Mouse (Mus musculus): ENCODE measurements around the gene Pde4d. TPM values are rescaled to one million over a fixed set of nuclear protein-coding genes. Genes with fewer than 3 reads are reported as not detected.
A peak's percentile ranks its signal among the peaks of the same experiment; 100 is the strongest.

The Pde4d gene
- total RNA-seq, 2 experiments from 2014 or later = 108 to 120 TPM

DNA sequence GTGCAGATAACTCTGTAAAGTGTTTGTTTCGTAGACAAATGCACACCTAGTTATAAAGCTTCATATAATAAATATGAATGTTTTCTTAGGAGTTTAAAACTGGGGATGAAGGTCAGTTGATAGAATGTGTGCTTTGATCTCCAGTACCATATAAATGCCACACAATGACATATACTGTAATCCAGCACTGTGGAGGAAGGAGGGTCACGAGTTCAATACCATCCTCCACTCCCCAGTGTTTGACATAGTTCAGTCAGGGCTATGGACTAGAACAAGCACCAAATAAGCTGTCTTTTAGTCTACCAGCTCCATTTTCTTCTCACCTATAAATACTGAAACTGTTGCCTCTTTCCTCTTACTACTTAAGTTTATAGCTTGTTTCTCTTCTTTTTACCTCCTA lies 1357.3 kb downstream of the Pde4d start:
- intact Hi-C loops (cut with DNase I) = no loop called here
- DNase-seq (ENCODE audit: extremely low spot score in 1 of 2, low spot score in 2 of 2) = no peak

DNA sequence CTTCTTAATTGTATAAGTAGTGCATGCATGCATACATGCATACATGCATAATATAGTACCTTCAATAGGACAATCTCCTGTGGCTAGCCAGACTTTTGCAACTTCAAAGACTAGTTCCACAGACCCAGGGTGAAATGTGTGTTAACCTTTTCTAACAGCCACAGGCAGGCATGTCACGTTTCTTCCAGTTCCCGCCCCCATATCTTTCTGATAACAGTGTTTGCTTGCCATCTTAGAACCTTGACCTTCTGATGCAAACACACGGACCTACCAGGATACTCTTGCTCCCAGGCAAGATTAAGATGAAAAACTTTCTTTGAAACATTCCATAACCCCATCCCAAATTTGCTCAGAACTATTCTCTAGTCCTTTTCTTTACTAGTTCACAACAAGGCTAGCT lies 1357.7 kb downstream of the Pde4d start:
- no peak for DNase-seq (ENCODE audit: extremely low spot score in 1 of 2, low spot score in 2 of 2)
- intact Hi-C loops (cut with DNase I) = no loop called here

DNA sequence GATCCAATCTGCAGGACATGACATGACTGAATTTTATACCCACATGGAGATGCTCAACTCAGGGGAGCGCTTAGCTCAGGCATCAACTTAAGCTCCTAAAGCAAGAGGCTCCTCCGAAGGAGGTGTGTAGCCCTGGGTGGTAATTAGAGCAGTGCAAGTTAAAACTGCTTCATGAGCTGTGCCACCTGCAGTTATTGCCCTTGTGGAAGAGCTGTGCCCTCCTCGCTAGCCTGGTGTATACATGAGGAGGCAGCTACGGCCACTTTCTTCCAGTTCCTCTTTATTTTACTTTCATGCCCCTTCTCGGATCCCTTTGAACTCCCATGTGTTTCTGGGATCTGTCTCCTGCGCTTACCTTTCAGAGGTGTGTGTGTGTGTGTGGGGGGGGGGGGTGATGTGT lies 1358.3 kb downstream of the Pde4d start:
- intact Hi-C loops (cut with DNase I) = no loop called here
- DNase-seq (ENCODE audit: extremely low spot score in 1 of 2, low spot score in 2 of 2) = no peak

- intact Hi-C loops (cut with DNase I) = no loop called here
- no peak for DNase-seq (ENCODE audit: extremely low spot score in 1 of 2, low spot score in 2 of 2)
Observed at GRCm38 (mm10) chr13:109808946-109809345, 1359.2 kb downstream of the Pde4d start.

DNA sequence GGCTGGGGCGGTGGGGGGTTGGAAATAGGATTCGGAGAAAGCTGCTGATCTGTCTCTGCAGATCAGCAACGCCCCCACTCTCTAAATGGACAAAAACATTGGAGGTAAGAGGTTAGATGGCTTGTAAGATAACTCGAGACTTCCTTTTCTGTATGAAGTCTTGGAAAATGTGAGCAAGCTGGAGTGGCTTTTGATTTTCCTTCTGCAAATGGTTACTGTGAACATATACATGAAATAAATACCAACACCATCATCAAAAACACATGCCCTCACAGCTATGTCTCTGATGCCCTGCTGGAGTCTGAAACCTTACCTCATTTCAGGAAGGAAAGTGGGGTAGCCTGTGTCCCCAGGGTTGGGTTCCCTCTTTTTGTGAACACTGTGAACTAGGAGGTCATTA lies 1359.9 kb downstream of the Pde4d start:
- intact Hi-C loops (cut with DNase I) = no loop called here
- no peak for DNase-seq (ENCODE audit: extremely low spot score in 1 of 2, low spot score in 2 of 2)

GRCm38 (mm10) chr13:109813924-109814323 lies 1364.2 kb downstream of the Pde4d start:
- intact Hi-C loops (cut with DNase I) = no loop called here
- DNase-seq (ENCODE audit: extremely low spot score in 1 of 2, low spot score in 2 of 2) = no peak

- DNase-seq (ENCODE audit: extremely low spot score in 1 of 2, low spot score in 2 of 2) = no peak
- intact Hi-C loops (cut with DNase I) = no loop called here
Observed at GRCm38 (mm10) chr13:109819071-109819470, 1369.3 kb downstream of the Pde4d start.

DNA sequence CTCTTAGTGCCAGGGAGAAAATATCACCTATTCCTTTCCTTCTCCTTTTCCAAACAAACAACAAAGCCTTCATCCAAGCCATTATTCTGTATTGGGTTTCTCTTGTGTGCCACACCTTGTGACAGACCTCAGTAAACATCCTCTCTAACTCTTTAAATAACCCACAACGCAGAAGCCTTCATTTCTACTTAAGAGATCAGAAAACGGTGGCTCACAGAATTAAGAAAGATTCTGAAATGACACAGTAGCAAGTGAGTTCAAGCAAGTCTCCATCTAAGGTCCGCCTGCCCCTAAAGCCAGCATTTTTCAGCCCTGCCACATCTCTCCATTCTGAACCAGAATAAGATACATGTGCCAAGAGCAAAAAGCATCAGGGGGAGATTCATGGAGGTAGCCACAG lies 1370.4 kb downstream of the Pde4d start:
- no peak for DNase-seq (ENCODE audit: extremely low spot score in 1 of 2, low spot score in 2 of 2)
- intact Hi-C loops (cut with DNase I) = loop anchor here (5.0 kb wide), 1 partner anchor 82 kb away; no protein-coding TSS in a partner anchor

- DNase-seq (ENCODE audit: extremely low spot score in 1 of 2, low spot score in 2 of 2) = no peak
- intact Hi-C loops (cut with DNase I) = loop anchor here (5.0 kb wide), 1 partner anchor 81 kb away; no protein-coding TSS in a partner anchor
Observed at GRCm38 (mm10) chr13:109820866-109821265, 1371.1 kb downstream of the Pde4d start.

- DNase-seq (ENCODE audit: extremely low spot score in 1 of 2, low spot score in 2 of 2) = no peak
- intact Hi-C loops (cut with DNase I) = loop anchor here (5.0 kb wide), 1 partner anchor 80 kb away; no protein-coding TSS in a partner anchor
Observed at GRCm38 (mm10) chr13:109821725-109822412, 1372.1 kb downstream of the Pde4d start.

DNA sequence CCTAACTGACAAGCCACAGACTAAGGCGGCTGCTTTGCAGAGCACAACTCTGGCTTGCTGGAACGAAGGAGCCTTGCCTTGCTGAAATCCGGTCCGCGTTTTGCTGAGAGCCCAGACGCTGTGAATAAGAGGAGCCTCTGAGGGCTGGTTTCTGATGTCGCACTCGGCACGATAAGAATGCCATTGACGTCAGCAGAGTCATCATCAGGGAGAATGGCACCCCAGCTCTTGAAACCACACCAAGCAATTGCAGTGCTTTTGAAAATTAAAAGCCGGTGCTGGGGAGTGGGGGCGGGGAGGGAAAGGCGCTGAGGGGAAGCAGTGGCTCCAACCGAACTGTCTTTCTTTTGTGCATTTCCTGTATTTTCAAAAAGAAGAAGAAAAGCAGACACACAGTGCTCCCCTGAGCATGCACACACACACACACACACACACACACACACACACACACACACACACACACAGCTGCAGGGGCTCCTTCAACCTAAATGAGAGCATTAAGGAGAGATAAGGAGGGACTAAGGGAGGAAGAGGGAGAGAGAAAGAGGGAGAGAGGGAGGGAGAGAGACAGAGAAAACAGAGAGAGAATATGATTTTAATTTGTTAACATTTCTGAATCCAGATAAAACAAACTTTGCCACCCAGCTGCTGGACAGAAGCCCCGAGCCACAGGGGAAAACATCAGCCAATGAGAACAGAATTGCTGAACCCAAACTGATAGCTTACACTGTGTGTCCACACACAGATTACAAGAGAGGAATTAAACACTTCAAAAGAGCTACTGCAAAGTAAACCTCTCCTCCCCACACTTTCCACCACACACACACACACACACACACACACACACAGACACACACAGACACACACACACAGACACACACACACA lies 1372.9 kb downstream of the Pde4d start:
- intact Hi-C loops (cut with DNase I) = loop anchor here (5.0 kb wide), 1 partner anchor 80 kb away; no protein-coding TSS in a partner anchor
- DNase-seq (ENCODE audit: extremely low spot score in 1 of 2, low spot score in 2 of 2) = peak; percentile 93 to 94

DNA sequence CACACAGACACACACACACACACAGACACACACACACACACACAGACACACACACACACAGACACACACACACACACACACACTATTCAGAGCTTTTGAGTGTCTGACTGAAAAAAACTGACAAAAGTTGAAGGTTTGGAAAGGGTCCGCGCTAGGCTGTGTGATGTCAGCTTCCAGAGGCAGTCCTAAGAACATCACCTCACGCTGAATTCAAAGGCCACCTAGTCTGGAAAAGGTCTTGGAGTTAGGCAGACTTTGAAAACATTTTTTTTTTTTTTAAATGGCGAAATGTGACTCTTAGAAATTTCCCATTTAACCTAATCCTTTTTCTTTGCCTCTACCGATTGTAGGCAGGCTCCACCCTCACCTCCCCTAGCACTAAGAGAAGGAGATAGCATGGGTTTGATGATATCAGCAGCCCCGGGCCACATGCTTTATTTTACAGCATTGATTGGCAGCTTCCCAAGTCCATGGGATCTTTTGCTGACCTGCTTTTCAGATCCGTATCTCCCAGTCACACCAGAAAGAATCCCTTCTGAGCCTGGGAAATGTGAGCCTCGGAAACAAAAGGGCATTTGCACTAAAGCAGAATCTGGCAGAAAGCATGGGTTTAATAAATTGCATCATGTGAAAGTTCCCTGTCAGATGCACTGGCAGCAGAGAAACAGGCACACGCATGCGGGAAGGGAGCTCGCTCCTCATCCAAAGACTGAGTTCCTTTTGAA lies 1373.7 kb downstream of the Pde4d start:
- DNase-seq (ENCODE audit: extremely low spot score in 1 of 2, low spot score in 2 of 2) = peak in 1 of 2 experiments; percentile 32
- intact Hi-C loops (cut with DNase I) = loop anchor here (5.0 kb wide), 1 partner anchor 79 kb away; no protein-coding TSS in a partner anchor

GRCm38 (mm10) chr13:109825891-109826290 lies 1376.1 kb downstream of the Pde4d start:
- intact Hi-C loops (cut with DNase I) = no loop called here

GRCm38 (mm10) chr13:109827341-109827740 lies 1377.6 kb downstream of the Pde4d start:
- intact Hi-C loops (cut with DNase I) = no loop called here
- no peak for DNase-seq (ENCODE audit: extremely low spot score in 1 of 2, low spot score in 2 of 2)

More at GRCm38 (mm10) chr13:109825891-109826290, 1376.1 kb downstream of the Pde4d start:
- DNase-seq (ENCODE audit: extremely low spot score in 1 of 2, low spot score in 2 of 2) = no peak

DNA sequence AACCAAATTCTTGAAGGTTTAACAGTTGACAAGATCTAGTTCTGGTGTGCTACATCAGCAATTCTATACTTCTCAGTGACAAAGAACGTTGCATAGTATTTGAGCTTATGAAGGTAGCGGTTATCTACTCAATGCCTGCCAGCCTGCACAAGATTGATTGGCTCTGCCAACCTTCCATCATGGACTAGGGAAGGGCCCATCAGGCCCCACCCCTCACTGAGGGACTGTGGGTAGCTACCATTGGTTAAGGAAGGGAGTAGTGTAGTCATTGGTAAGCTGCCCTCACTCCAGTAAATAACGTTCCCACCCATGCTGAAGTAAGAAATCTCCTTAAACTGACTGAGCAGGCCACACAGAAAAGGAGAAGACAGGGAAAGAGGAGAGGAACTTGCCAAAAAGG lies 1378.2 kb downstream of the Pde4d start:
- no peak for DNase-seq (ENCODE audit: extremely low spot score in 1 of 2, low spot score in 2 of 2)
- intact Hi-C loops (cut with DNase I) = no loop called here

- DNase-seq (ENCODE audit: extremely low spot score in 1 of 2, low spot score in 2 of 2) = no peak
- intact Hi-C loops (cut with DNase I) = no loop called here
Observed at GRCm38 (mm10) chr13:109829444-109829843, 1379.7 kb downstream of the Pde4d start.

DNA sequence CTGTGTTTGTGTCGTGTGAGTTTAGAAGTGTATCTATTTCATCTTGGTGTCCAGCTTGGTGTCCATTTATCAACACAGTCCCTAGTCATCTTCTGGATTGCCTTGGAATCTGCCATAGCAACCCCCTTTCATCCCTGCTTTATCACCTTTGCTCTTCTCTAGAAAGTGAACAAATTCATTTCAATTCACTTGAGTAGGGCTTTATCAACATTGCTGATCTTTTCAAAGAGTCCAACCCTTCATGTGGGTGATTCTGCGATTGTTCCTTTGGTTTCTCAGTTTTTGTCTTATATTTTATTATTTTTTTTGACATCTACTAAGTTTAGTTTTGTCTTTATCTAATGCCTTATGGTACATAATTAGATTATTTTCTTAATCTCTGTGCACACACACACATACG lies 1385.2 kb downstream of the Pde4d start:
- intact Hi-C loops (cut with DNase I) = no loop called here

GRCm38 (mm10) chr13:109837453-109837852 lies 1387.7 kb downstream of the Pde4d start:
- intact Hi-C loops (cut with DNase I) = no loop called here
- DNase-seq (ENCODE audit: extremely low spot score in 1 of 2, low spot score in 2 of 2) = peak in 1 of 2 experiments; percentile 32

More for the DNA sequence above, 1385.2 kb downstream of the Pde4d start:
- no peak for DNase-seq (ENCODE audit: extremely low spot score in 1 of 2, low spot score in 2 of 2)

DNA sequence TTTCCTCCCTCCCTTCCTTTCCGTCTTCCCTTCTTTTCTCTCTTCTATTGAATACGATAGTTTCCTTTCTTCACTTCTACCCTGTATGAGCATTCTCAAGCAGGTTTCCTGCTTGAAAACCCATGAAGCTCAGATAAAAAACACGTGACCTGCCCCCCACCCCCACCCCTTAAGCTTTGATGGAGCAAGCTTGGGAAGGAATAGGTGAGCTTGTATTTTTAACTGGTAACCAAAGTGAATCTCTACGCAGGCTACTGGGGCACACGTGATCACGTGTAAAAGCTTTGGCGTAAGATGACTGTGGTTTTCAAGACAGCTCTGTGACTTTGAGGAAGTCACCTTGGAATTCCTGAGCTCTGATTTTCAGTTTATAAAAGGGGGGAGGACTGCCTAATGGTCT lies 1388.2 kb downstream of the Pde4d start:
- DNase-seq (ENCODE audit: extremely low spot score in 1 of 2, low spot score in 2 of 2) = no peak
- intact Hi-C loops (cut with DNase I) = no loop called here

All from left cerebral cortex, postnatal 10 days (tissue).